Mouse (Mus musculus) ES-Bruce4 (cell line): ENCODE results near the gene Rxrg.

Source experiments
- CTCF ChIP-seq: IDR thresholded peaks from one replicate; pipeline ENCODE4 v1.8.1; 2011; ENCODE audit warnings: low read depth, low read length
- EP300 ChIP-seq: IDR thresholded peaks from 2 replicates; pipeline ENCODE4 v1.6.1; 2011; ENCODE audit warnings: low read depth, low read length; ENCODE audit not compliant: insufficient read depth
- POLR2A ChIP-seq: IDR thresholded peaks from one replicate; pipeline ENCODE4 v1.8.1; 2011; ENCODE audit warnings: low read length; ENCODE audit not compliant: insufficient read depth

- TF ChIP-seq CTCF (no peak), POLR2A (no peak), EP300 (no peak)
Measured at GRCm38 (mm10) chr1:167588747-167589558, 9.2 kb upstream of the Rxrg start.
